Mouse (Mus musculus) heart, embryonic 12.5 days (tissue): ENCODE results near the gene Rps23. TPM values are rescaled to one million over a fixed set of nuclear protein-coding genes. Genes with fewer than 3 reads are reported as not detected.

Source experiments
- ATAC-seq: fragments of 200-750 bp; cut with Nextera tagmentation; 2 replicates; pipeline ENCODE4 v1.8.0; 2017; ENCODE audit warnings: moderate TSS enrichment, moderate library complexity; ENCODE audit not compliant: insufficient number of reproducible peaks, low FRiP score
- H3K27ac ChIP-seq: fragments of 300-500 bp; sonication (generic); 2 replicates; pipeline ENCODE4 v1.5.1; 2016; ENCODE audit warnings: mild to moderate bottlenecking, moderate library complexity; ENCODE audit not compliant: poor library complexity, severe bottlenecking
- H3K27me3 ChIP-seq: fragments of 300-500 bp; sonication (generic); replicated peaks from 2 replicates; pipeline ENCODE4 v1.6.1; 2016; ENCODE audit warnings: mild to moderate bottlenecking, moderate library complexity
- H3K36me3 ChIP-seq: fragments of 300-500 bp; sonication (generic); 2 replicates; pipeline ENCODE4 v1.6.1; 2016; ENCODE audit warnings: mild to moderate bottlenecking, moderate library complexity
- H3K4me1 ChIP-seq: fragments of 300-500 bp; sonication (generic); replicated peaks from 2 replicates; pipeline ENCODE4 v1.6.1; 2016; ENCODE audit warnings: mild to moderate bottlenecking
- H3K4me2 ChIP-seq: fragments of 300-500 bp; sonication (generic); 2 replicates; pipeline ENCODE4 v1.6.1; 2016; ENCODE audit warnings: mild to moderate bottlenecking, moderate library complexity
- H3K4me3 ChIP-seq: fragments of 300-500 bp; sonication (generic); 2 replicates; pipeline ENCODE4 v1.5.1; 2016; ENCODE audit warnings: mild to moderate bottlenecking
- H3K9ac ChIP-seq: fragments of 300-500 bp; sonication (generic); 2 replicates; pipeline ENCODE4 v1.6.1; 2016; ENCODE audit warnings: mild to moderate bottlenecking, moderate library complexity
- H3K9me3 ChIP-seq: fragments of 300-500 bp; sonication (generic); replicated peaks from 2 replicates; pipeline ENCODE4 v1.6.1; 2016; ENCODE audit warnings: mild to moderate bottlenecking, moderate library complexity
- WGBS: fragments of 180-500 bp; shearing (Covaris S2); methylation state at CpG from one replicate; pipeline ENCODE4 v1.1.7; 2016; 5-methylcytosine and 5-hydroxymethylcytosine counted together
- polyA plus RNA-seq: library from polyadenylated mRNA; unstranded; fragments of >200 nt; fragmentation: Nextera tagmentation; extraction: Ambion mirVana; gene quantifications from 2 replicates; pipeline ENCODE4 v1.2.1, GENCODE M21; 2016

The Rps23 gene
- polyA plus RNA-seq, result 178 and 179 TPM in 2 replicates

GRCm38 (mm10) chr13:90922751-90923612 is at the start of gene Rps23:
Rps23 (plus strand) TSS chr13:90922958.
- peak; percentile 99 for ATAC-seq
- under 1% methylated on average over 57 of the region's 57 CpGs for WGBS

GRCm38 (mm10) chr13:90881727-90882429 is 40.9 kb upstream of the Rps23 start:
- H3K36me3 ChIP-seq, result no peaks in the 10 kb centered on the region
- WGBS, result 73% methylated on average over 1 of the region's 1 CpGs
- 0 out of 2 replicates have a peak, but pooled peaks cover 2% of the 10 kb centered on the region for H3K9me3 ChIP-seq
- H3K9ac ChIP-seq, result no peak overlapping the region
- H3K4me3 ChIP-seq, result no peak overlapping the region
- H3K4me1 ChIP-seq, result peaks cover 12% of the 10 kb centered on the region
- no peaks in the 10 kb centered on the region for H3K27me3 ChIP-seq
- no peak overlapping the region for H3K4me2 ChIP-seq
- no peak overlapping the region for H3K27ac ChIP-seq
- no peak for ATAC-seq

More at GRCm38 (mm10) chr13:90922751-90923612, at the start of gene Rps23:
- Histone ChIP-seq H3K9me3 (no peaks in the 10 kb centered on the region), H3K4me1 (0 out of 2 replicates have a peak, but pooled peaks cover 2% of the 10 kb centered on the region), H3K27me3 (no peaks in the 10 kb centered on the region), H3K4me3 (peak within 1 kb of the TSS; percentile 87), H3K36me3 (peaks cover 23% of the 10 kb centered on the region), H3K27ac (peak within 1 kb of the TSS; percentile 83), H3K9ac (peak within 1 kb of the TSS; percentile 97), H3K4me2 (peak within 1 kb of the TSS; percentile 66)

- Histone ChIP-seq H3K9me3 (0 out of 2 replicates have a peak, but pooled peaks cover 2% of the 10 kb centered on the region), H3K9ac (0 out of 2 replicates have a peak overlapping the region, but pooled peaks have one; percentile 9), H3K4me1 (peaks cover 12% of the 10 kb centered on the region), H3K27me3 (no peaks in the 10 kb centered on the region), H3K4me3 (peak overlapping the region; percentile 37), H3K4me2 (peak overlapping the region; percentile 61), H3K27ac (peak overlapping the region; percentile 87), H3K36me3 (no peaks in the 10 kb centered on the region)
- peak; percentile 76 for ATAC-seq
- WGBS, result 10% methylated on average over 13 of the region's 13 CpGs
These were observed 36.8 kb upstream of the Rps23 start for GRCm38 (mm10) chr13:90885856-90886532.

GRCm38 (mm10) chr13:90886568-90886983 is 36.2 kb upstream of the Rps23 start:
- H3K9ac ChIP-seq, result 0 out of 2 replicates have a peak overlapping the region, but pooled peaks have one; percentile 9
- H3K27ac ChIP-seq, result peak overlapping the region; percentile 87
- WGBS, result under 1% methylated on average over 18 of the region's 18 CpGs
- peaks cover 12% of the 10 kb centered on the region for H3K4me1 ChIP-seq
- peak; percentile 9; the same call in 1 of the 2 replicates for ATAC-seq
- H3K4me3 ChIP-seq, result peak overlapping the region; percentile 37
- H3K9me3 ChIP-seq, result 0 out of 2 replicates have a peak, but pooled peaks cover 2% of the 10 kb centered on the region
- H3K36me3 ChIP-seq, result no peaks in the 10 kb centered on the region
- H3K27me3 ChIP-seq, result no peaks in the 10 kb centered on the region
- H3K4me2 ChIP-seq, result peak overlapping the region; percentile 61

GRCm38 (mm10) chr13:90890111-90890510 is 32.6 kb upstream of the Rps23 start:
- H3K9me3 ChIP-seq, result no peaks in the 10 kb centered on the region
- no peak for ATAC-seq
- 82% methylated on average over 5 of the region's 5 CpGs for WGBS
- no peak overlapping the region for H3K27ac ChIP-seq
- H3K4me2 ChIP-seq, result no peak overlapping the region
- no peaks in the 10 kb centered on the region for H3K36me3 ChIP-seq
- H3K27me3 ChIP-seq, result no peaks in the 10 kb centered on the region
- H3K9ac ChIP-seq, result no peak overlapping the region
- H3K4me1 ChIP-seq, result peaks cover 11% of the 10 kb centered on the region
- H3K4me3 ChIP-seq, result no peak overlapping the region

- H3K9me3 ChIP-seq, result peaks cover 3% of the 10 kb centered on the region; the same call in 1 of the 2 replicates
- H3K4me2 ChIP-seq, result no peak overlapping the region
- no peak overlapping the region for H3K9ac ChIP-seq
- no peak overlapping the region for H3K4me3 ChIP-seq
- no peaks in the 10 kb centered on the region for H3K4me1 ChIP-seq
- H3K36me3 ChIP-seq, result no peaks in the 10 kb centered on the region; the same call in 1 of the 2 replicates
- H3K27me3 ChIP-seq, result no peaks in the 10 kb centered on the region
- ATAC-seq, result no peak
- 86% methylated on average over 4 of the region's 4 CpGs for WGBS
- no peak overlapping the region for H3K27ac ChIP-seq
These were observed 27.9 kb upstream of the Rps23 start for GRCm38 (mm10) chr13:90894819-90895218.

GRCm38 (mm10) chr13:90896098-90896497 is 26.7 kb upstream of the Rps23 start:
- H3K27me3 ChIP-seq, result no peaks in the 10 kb centered on the region
- no peaks in the 10 kb centered on the region for H3K4me1 ChIP-seq
- no peaks in the 10 kb centered on the region; the same call in 1 of the 2 replicates for H3K36me3 ChIP-seq
- no peak for ATAC-seq
- H3K4me3 ChIP-seq, result no peak overlapping the region
- H3K4me2 ChIP-seq, result no peak overlapping the region
- no peak overlapping the region for H3K27ac ChIP-seq
- 30% methylated on average over 2 of the region's 2 CpGs for WGBS
- no peak overlapping the region for H3K9ac ChIP-seq
- peaks cover 3% of the 10 kb centered on the region; the same call in 1 of the 2 replicates for H3K9me3 ChIP-seq

- Histone ChIP-seq H3K27ac (no peak overlapping the region), H3K4me2 (no peak overlapping the region), H3K36me3 (no peaks in the 10 kb centered on the region; the same call in 1 of the 2 replicates), H3K4me3 (no peak overlapping the region), H3K9me3 (peaks cover 3% of the 10 kb centered on the region; the same call in 1 of the 2 replicates), H3K27me3 (no peaks in the 10 kb centered on the region), H3K9ac (no peak overlapping the region), H3K4me1 (no peaks in the 10 kb centered on the region)
- WGBS, result 88% methylated on average over 12 of the region's 12 CpGs
- ATAC-seq, result no peak
These were observed 25.9 kb upstream of the Rps23 start for GRCm38 (mm10) chr13:90896821-90897220.

GRCm38 (mm10) chr13:90905176-90905575 is 17.6 kb upstream of the Rps23 start, which contains the start of gene Atp6ap1l:
Atp6ap1l (minus strand) TSS chr13:90905355.
- WGBS, result 88% methylated on average over 5 of the region's 5 CpGs
- no peaks in the 10 kb centered on the region for H3K36me3 ChIP-seq
- H3K4me3 ChIP-seq, result no peak within 1 kb of the TSS
- H3K9ac ChIP-seq, result no peak within 1 kb of the TSS
- H3K27ac ChIP-seq, result no peak within 1 kb of the TSS
- H3K27me3 ChIP-seq, result no peaks in the 10 kb centered on the region
- no peak within 1 kb of the TSS for H3K4me2 ChIP-seq
- H3K4me1 ChIP-seq, result no peaks in the 10 kb centered on the region
- no peak for ATAC-seq
- no peaks in the 10 kb centered on the region; the same call in 1 of the 2 replicates for H3K9me3 ChIP-seq

- Histone ChIP-seq H3K27ac (no peak overlapping the region), H3K9me3 (no peaks in the 10 kb centered on the region; the same call in 1 of the 2 replicates), H3K4me2 (no peak overlapping the region), H3K9ac (no peak overlapping the region), H3K36me3 (no peaks in the 10 kb centered on the region), H3K27me3 (no peaks in the 10 kb centered on the region), H3K4me3 (no peak overlapping the region), H3K4me1 (0 out of 2 replicates have a peak, but pooled peaks cover 3% of the 10 kb centered on the region)
- no peak for ATAC-seq
- whole genome bisulfite sequencing, result 85% methylated on average over 12 of the region's 12 CpGs
These were observed 15.4 kb upstream of the Rps23 start for GRCm38 (mm10) chr13:90907376-90907775.
